Mouse (Mus musculus): Measurements from ENCODE around the gene Tssk6.

GRCm38 (mm10) chr8:69877992-69878391 is 24.0 kb upstream of the Tssk6 start:
- TF ChIP-seq POLR2A (IDR thresholded peaks at IDR 0.05; ENCODE audit: extremely low read depth, insufficient read depth, low read length) = no peak
- no peak for TF ChIP-seq CTCF (IDR thresholded peaks at IDR 0.05; ENCODE audit: low read depth, low read length)

All from liver, adult 2 months (tissue).